Mouse (Mus musculus): ENCODE data around the gene Tmod2. TPM values are rescaled to one million over a fixed set of nuclear protein-coding genes. Genes with fewer than 3 reads are reported as not detected.
A peak's percentile ranks its signal among the peaks of the same experiment; 100 is the strongest.

Gene Tmod2
- total and polyA plus RNA-seq, 3 experiments: 0.16 to 1.7 (median 0.17) TPM

GRCm38 (mm10) chr9:75563176-75563575 lies 47.9 kb downstream of the Tmod2 start:
- dilution Hi-C loops (cut with MboI; ENCODE audit: extremely low pct_ligation_motif_present, extremely low pct_unique_long_range_greater_than_20kb, low sequenced_read_pairs): no loop called here
- no peak overlapping the region for H3K4me2 ChIP-seq (ENCODE audit: insufficient read depth, low read depth, poor library complexity, severe bottlenecking)

GRCm38 (mm10) chr9:75561040-75561669 lies 50.0 kb downstream of the Tmod2 start:
- TF ChIP-seq E2F4 (IDR thresholded peaks at IDR 0.05; ENCODE audit: insufficient replicate concordance, low read depth, low read length): no peak
- no peak for TF ChIP-seq USF2 (conservative IDR thresholded peaks at IDR 0.05; ENCODE audit: low read depth, low read length)
- no peak for TF ChIP-seq ETS1 (conservative IDR thresholded peaks at IDR 0.05; ENCODE audit: low read depth, low read length)
- TF ChIP-seq SIN3A (IDR thresholded peaks at IDR 0.05; ENCODE audit: low read length): no peak
- no peak for TF ChIP-seq RAD21 (IDR thresholded peaks at IDR 0.05; ENCODE audit: low read depth, low read length)
- TF ChIP-seq RCOR1 (conservative IDR thresholded peaks at IDR 0.05; ENCODE audit: low read depth, low read length): no peak
- TF ChIP-seq TCF12 (IDR thresholded peaks at IDR 0.05; ENCODE audit: low read depth, low read length): no peak
- no peak for TF ChIP-seq POLR2A (IDR thresholded peaks at IDR 0.05; ENCODE audit: low read depth, low read length)
- TF ChIP-seq KAT2A (IDR thresholded peaks at IDR 0.05; ENCODE audit: insufficient replicate concordance, low read length): no peak
- TF ChIP-seq EP300 (IDR thresholded peaks at IDR 0.05; ENCODE audit: low read length): no peak
- no peak for TF ChIP-seq ELF1 (IDR thresholded peaks at IDR 0.05; ENCODE audit: low read depth, low read length)
- no peak for TF ChIP-seq MYC (IDR thresholded peaks at IDR 0.05; ENCODE audit: low read depth, low read length)
- no peak for TF ChIP-seq IRF4 (IDR thresholded peaks at IDR 0.05; ENCODE audit: low read depth, low read length)
- TF ChIP-seq CHD2 (IDR thresholded peaks at IDR 0.05; ENCODE audit: low read length): no peak
- no peak for TF ChIP-seq MAZ (IDR thresholded peaks at IDR 0.05; ENCODE audit: low read depth, low read length)
- TF ChIP-seq MAX (IDR thresholded peaks at IDR 0.05; ENCODE audit: low read length): no peak
- no peak for TF ChIP-seq BHLHE40 (IDR thresholded peaks at IDR 0.05; ENCODE audit: low read depth, low read length)
- TF ChIP-seq JUND (conservative IDR thresholded peaks at IDR 0.05; ENCODE audit: low read depth, low read length): no peak
- TF ChIP-seq ZC3H11A (IDR thresholded peaks at IDR 0.05; ENCODE audit: low read depth, low read length): no peak
- no peak for TF ChIP-seq MAFK (IDR thresholded peaks at IDR 0.05; ENCODE audit: insufficient replicate concordance, low read length)
- Histone ChIP-seq H3K9ac (ENCODE audit: insufficient read depth, low read depth) (no peak overlapping the region), H3K4me1 (ENCODE audit: control insufficient read depth in 1 of 2, insufficient read depth in 2 of 2) (peaks cover 11 to 49% of the 10 kb centered on the region in 2 experiments)

More at GRCm38 (mm10) chr9:75563176-75563575, 47.9 kb downstream of the Tmod2 start:
- no peaks in the 10 kb centered on the region for H3K36me3 ChIP-seq (replicated peaks in 1 of 2; ENCODE audit: control insufficient read depth in 1 of 2, insufficient read depth in 1 of 2, low read length in 1 of 2)
- no peak overlapping the region for H3K4me3 ChIP-seq (replicated peaks in 1 of 3; ENCODE audit: low read depth in 2 of 3, low read length in 2 of 3, poor library complexity in 1 of 3)
- no peak for DNase-seq (ENCODE audit: extremely low read depth)
- H3K27ac ChIP-seq (ENCODE audit: insufficient read depth, low read depth): no peak overlapping the region
- H3K4me1 ChIP-seq (ENCODE audit: control insufficient read depth in 1 of 2, insufficient read depth in 2 of 2): peaks cover 7 to 34% of the 10 kb centered on the region in 2 experiments
- H3K27me3 ChIP-seq (replicated peaks): no peaks in the 10 kb centered on the region
- in situ Hi-C loops (cut with MboI; ENCODE audit: low pct_ligation_motif_present, low pct_unique_long_range_greater_than_20kb, low sequenced_read_pairs): no loop called here
- H3K9me3 ChIP-seq (replicated peaks; ENCODE audit: low read length): no peaks in the 10 kb centered on the region
- peaks cover 4% of the 10 kb centered on the region for H3K79me2 ChIP-seq (replicated peaks; ENCODE audit: control insufficient read depth, extremely low read depth, insufficient read depth, poor library complexity, severe bottlenecking)
- TF ChIP-seq MXI1 (IDR thresholded peaks at IDR 0.05; ENCODE audit: low read depth, low read length) (no peak), ZNF384 (IDR thresholded peaks at IDR 0.05; ENCODE audit: low read depth, low read length) (no peak), SIN3A (IDR thresholded peaks at IDR 0.05; ENCODE audit: low read length) (no peak), CHD2 (IDR thresholded peaks at IDR 0.05; ENCODE audit: low read length) (no peak), RAD21 (IDR thresholded peaks at IDR 0.05; ENCODE audit: low read depth, low read length) (peak; percentile 43), IRF4 (IDR thresholded peaks at IDR 0.05; ENCODE audit: low read depth, low read length) (no peak), MAX (IDR thresholded peaks at IDR 0.05; ENCODE audit: low read length) (no peak), GABPA (IDR thresholded peaks at IDR 0.05; ENCODE audit: insufficient replicate concordance, low read depth, low read length) (no peak), MAFK (IDR thresholded peaks at IDR 0.05; ENCODE audit: insufficient replicate concordance, low read length) (no peak), ELF1 (IDR thresholded peaks at IDR 0.05; ENCODE audit: low read depth, low read length) (no peak), TCF12 (IDR thresholded peaks at IDR 0.05; ENCODE audit: low read depth, low read length) (no peak), E2F4 (IDR thresholded peaks at IDR 0.05; ENCODE audit: insufficient replicate concordance, low read depth, low read length) (no peak), USF1 (IDR thresholded peaks at IDR 0.05; ENCODE audit: low read depth, low read length) (no peak), JUND (conservative IDR thresholded peaks at IDR 0.05; ENCODE audit: low read depth, low read length) (no peak), POLR2AphosphoS2 (IDR thresholded peaks at IDR 0.05; ENCODE audit: low read depth, low read length) (no peak), KAT2A (IDR thresholded peaks at IDR 0.05; ENCODE audit: insufficient replicate concordance, low read length) (no peak), CTCF (conservative IDR thresholded peaks at IDR 0.05 in 1 of 2, IDR thresholded peaks at IDR 0.05 in 1 of 2; ENCODE audit: low read depth in 2 of 2, low read length in 2 of 2) (peak in 1 of 2 experiments; percentile 53; a peak in 2 of 4 replicates), SMC3 (IDR thresholded peaks at IDR 0.05; ENCODE audit: low read depth, low read length) (peak; percentile 43), EP300 (IDR thresholded peaks at IDR 0.05; ENCODE audit: low read length) (no peak), ETS1 (conservative IDR thresholded peaks at IDR 0.05; ENCODE audit: low read depth, low read length) (no peak), MYC (IDR thresholded peaks at IDR 0.05; ENCODE audit: low read depth, low read length) (no peak)
- no peak overlapping the region for H3K9ac ChIP-seq (ENCODE audit: insufficient read depth, low read depth)

More at GRCm38 (mm10) chr9:75561040-75561669, 50.0 kb downstream of the Tmod2 start:
- dilution Hi-C loops (cut with MboI; ENCODE audit: extremely low pct_ligation_motif_present, extremely low pct_unique_long_range_greater_than_20kb, low sequenced_read_pairs) (no loop called here), in situ Hi-C loops (cut with MboI; ENCODE audit: low pct_ligation_motif_present, low pct_unique_long_range_greater_than_20kb, low sequenced_read_pairs) (no loop called here)
- DNase-seq (ENCODE audit: extremely low read depth): no peak
- peaks cover 0 to 8% of the 10 kb centered on the region in 2 experiments for H3K36me3 ChIP-seq (replicated peaks in 1 of 2; ENCODE audit: control insufficient read depth in 1 of 2, insufficient read depth in 1 of 2, low read length in 1 of 2)
- H3K4me2 ChIP-seq (ENCODE audit: insufficient read depth, low read depth, poor library complexity, severe bottlenecking): no peak overlapping the region
- no peaks in the 10 kb centered on the region for H3K27me3 ChIP-seq (replicated peaks)
- no peaks in the 10 kb centered on the region for H3K9me3 ChIP-seq (replicated peaks; ENCODE audit: low read length)
- no peak overlapping the region for H3K4me3 ChIP-seq (replicated peaks in 1 of 3; ENCODE audit: low read depth in 2 of 3, low read length in 2 of 3, poor library complexity in 1 of 3)
- H3K27ac ChIP-seq (ENCODE audit: insufficient read depth, low read depth): no peak overlapping the region
- peaks cover 16% of the 10 kb centered on the region for H3K79me2 ChIP-seq (replicated peaks; ENCODE audit: control insufficient read depth, extremely low read depth, insufficient read depth, poor library complexity, severe bottlenecking)
